Mouse (Mus musculus): ENCODE results near the gene Pex10.
"Not testable (repeated sequence)": the region's sequence is repeated elsewhere in the genome, so short reads cannot be mapped to it uniquely, and the experiment has no call there.

Pex10 gene

DNA sequence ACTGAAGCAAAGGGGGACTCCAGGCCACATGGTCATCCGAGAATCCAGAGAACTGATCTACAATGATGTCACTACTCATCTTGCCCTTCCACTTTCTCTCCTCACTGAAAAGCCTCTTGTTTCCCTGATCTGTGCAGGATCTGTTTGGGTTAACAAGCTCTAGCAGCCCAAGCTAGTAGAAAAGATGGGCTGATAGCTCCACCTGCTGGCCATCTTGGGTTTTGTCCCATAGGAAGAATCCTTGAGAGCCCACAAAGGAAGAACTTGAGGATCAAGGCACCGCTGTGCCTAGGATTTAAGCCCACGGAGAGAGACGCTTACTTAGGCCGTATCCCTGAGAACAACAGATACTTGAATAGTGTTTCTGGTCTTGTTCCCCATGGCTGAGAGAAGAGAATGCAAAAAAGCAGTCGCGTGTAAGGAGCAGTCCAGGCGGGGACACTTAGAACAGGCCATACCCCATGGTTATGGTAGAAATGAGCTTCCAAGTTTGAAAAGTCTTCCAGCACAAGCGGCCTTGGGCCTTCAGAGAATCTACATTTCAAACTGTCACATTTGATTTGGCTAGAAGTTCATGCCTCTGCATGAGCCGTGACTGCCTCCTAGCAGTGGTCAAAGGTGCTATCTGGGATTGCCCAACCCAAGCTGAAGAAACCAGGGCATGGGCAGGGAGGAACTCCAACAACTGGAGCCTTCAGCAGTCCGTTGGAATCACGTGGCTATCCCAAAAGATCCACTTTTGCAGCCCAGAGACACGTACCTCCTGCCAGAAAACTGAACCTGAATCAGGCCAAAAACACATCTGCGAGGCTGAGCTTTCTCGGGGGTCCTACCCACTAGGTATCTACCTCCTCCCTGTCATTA lies 614 bp upstream of the Pex10 start:
- DNase-seq: peak; percentile 81 to 90

DNA sequence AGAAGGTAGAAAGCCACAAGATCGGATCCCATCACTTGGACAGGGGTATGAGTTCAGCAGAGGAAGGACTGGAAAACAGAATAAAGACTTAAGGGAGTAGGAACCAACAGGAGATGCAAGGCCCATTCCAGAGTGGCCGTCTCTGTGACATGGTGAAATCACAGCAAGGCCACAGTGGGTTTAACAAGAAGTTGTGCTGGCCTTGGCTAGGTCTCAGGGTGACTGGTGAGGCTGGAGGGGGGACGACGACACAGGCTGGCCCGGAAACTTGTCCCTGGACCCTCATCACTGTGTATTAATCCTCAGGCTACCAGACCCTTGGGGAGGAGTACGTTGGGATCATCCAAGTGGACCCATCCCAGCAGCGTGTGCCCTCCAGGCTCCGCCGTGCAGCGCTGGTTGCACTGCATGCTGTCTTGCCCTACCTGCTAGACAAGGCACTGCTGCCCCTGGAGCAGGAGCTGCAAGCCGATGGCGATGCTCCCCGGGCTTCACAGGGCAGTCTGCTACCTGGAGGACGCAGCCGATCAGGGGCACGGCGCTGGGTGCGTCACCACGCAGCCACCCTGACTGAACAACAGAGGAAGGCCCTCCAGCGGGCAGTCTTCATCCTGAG lies 1.6 kb downstream of the Pex10 start:
- DNase-seq: no peak

DNA sequence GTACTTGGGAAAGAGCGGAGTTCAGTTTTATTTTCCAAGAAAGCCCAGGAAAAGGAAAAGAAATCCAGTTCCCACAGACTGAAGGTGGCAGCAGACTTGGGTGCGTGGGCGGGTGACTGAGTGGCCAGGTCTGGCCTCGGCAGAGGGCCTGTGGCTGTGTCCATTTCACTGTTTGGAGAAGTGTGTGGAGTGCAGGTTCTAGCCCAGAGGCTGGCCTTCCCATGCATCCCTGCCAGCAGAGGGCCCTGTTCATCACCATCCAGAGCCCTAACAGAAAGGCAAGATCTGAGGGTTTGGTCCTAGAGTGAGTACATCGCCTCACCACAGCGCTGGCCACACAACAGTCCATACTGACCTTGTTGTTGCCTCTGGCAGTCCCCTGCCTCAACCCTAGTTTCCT lies 2.4 kb downstream of the Pex10 start:
- peak in 1 of 2 experiments; percentile 29 for DNase-seq

DNA sequence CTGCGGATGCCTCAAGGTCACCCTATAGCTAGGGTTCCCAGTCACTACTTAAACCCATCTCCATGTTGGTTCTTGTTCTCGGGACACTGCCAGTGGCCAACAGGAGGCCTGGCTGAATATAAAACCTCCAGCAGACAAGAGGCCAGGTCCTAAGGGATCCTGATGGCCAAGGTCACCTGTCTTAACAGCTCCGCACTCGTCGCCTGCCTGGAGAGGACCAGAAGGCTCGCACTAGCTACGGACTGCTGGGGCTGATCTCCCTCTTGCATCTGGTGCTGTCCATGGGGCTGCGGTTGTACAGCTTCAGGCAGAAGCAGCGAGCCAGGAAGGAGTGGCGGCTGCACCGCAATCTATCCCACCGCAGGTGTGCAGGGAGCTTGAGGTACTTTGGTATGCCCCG lies 3.4 kb downstream of the Pex10 start:
- no peak for DNase-seq

DNA sequence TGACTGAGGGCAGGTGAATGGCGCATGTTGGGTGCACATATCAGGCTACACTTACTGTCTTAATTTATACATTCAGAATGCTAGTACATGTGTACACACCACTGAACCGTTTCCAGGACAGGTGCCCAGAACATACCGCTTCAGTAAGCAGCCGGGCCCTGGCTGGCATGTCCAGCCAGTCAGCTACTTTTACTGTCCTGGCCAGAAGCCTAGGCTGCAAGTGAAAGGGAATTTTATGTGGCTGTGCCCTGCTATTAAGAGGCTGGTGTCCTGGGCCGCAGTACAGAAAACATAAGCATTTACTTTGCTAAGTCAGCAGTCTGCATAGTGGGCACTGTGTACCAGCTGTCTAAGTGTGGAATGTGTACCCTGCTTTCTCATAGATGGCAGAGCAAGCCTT lies 4.1 kb downstream of the Pex10 start:
- DNase-seq: no peak

DNA sequence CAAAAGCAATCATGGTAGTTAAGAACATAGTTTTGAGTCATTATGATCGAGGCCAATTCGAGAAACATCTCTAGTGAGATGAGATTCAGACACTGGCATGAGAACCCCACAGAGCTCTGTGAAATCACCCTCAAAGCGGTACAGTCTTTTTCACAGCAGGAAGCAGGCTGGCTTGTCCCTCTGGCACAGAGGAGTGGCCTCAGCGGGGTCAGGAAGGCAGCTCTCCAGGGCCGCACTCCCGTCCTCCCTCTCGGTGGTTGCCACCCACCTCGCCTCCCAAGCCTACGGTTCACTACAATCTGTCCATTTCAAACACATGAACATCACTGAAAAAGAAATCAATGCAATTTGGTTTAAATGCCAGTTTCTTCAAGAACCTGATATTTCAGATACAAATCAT lies 7.6 kb downstream of the Pex10 start:
- DNase-seq: no peak

DNA sequence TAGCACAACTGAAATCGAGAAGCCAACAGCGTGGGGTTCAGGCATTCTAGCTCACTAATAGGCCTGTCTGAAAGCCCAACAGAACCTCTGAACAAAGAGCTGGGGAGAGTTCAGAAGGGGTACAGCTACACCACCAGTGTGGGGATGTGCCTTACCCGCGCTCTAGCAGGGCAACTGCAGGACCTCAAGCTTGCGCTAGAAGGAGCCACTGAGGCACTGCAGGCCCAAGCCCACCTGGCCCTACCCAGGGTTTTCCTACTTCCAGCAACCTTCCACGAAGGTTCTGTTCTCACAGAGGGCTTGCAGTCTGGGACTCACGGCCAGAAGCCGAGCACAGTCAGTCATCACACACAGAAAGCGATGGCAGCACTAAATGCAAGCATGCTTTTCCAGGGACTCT lies 8.3 kb downstream of the Pex10 start:
- DNase-seq: no peak

DNA sequence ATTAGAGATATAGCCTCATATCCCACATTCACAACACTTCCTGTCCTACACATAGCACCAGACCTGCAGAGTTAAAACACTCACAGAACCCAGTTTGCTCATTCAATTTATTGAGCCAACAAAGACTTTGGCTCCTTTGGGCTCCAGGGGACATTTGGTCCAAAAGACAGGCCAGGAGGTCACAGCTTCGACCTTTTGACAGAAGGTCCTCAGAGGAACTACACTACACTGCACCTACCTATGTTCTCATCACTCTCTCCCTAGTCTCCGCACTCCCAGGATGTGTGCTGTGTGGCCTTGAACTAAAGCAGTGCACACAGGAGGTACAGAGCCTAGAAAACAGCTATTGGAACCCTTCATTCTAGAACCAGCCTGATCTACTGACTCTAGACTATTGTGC lies 9.0 kb downstream of the Pex10 start:
- no peak for DNase-seq

DNA sequence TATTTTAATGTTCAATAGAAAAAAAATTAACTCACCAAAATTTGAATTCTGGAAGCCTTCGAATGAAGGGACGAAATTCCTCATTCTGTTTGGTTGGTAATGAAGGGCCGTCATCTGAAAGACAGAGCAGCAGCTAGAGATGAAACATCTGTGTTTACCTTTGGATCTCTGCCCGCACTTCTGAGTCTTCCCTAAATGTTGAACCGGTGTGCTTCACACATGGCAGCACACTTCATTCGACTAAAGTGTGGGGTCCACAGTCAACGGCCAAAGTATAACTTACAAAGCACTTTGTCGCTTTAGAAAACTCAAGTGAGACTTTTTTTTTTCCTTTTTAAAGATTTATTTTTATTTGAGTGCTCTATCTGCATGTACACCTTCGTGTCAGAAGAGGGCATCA lies 9.9 kb downstream of the Pex10 start:
- no peak for DNase-seq

DNA sequence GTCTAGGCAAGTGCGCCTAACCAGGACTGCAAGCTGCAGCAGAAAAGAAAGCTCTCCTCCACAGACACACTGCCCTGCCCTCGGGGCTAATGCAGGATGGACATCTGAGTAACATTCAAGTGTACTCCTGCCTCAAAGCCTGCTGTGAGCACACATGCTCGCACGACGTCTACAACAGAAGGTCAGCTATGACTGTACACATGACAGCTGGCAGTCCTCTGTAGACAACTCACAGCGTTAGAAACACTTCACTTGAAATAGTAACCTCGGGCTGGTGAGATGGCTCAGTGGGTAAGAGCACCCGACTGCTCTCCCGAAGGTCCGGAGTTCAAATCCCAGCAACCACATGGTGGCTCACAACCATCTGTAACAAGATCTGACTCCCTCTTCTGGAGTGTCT lies 12.0 kb downstream of the Pex10 start:
- not testable (repeated sequence) for DNase-seq

DNA sequence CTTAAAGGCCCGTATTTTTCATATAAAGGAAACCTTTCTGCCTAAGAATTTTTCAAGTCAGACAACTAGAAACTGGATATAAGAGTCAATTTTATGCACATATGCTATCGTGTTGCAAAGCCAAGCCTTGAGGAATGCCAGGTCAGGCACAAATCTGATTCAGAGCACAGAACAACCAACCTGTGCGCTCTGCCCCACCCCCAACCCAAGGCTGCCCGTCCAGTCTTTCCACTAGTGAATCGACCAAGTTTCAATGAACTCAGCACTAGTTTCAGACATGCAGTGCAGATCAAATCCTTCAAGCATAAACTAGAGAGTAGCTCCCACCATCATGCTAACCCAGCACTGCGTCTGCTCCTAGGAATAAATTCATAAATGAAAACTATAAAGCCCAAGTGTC lies 12.8 kb downstream of the Pex10 start:
- no peak for DNase-seq

DNA sequence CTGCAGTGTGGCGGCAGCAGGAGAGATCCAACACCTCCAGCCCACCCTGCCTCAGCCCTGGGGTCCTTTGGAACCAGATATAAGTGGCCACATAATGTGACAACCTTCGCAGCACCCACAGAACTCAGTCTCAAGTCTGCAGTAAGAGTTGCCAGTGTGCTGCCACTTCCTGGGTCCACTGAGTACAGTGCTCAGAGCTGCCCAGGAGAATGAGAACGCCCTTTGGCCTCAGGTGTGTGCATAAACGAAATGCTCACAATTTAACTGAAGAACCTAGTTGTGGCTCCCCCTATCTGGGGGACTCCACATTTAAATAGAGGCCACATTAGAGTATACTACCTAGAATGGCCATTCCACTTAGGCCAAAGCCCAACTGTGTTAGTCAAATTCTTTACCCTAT lies 16.7 kb downstream of the Pex10 start:
- no peak for DNase-seq

DNA sequence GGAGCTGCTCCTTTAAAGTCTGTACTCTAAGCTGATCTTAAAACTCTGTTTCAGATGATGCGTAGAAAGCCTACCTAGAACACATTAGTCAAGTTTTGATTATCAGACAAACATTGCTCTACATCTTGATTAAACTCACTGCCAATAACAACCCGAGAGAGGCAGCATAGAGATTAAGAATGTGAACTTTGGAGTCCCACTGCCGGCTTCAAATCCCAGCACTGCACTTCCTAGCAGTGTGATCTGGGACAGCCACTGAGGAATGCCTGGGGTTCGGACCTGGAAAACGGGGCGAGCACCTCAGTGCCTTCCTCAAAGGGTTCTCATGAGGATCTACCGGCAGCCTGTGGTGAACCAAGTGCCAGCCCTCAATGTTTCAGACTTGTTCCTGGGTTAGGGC lies 17.5 kb downstream of the Pex10 start:
- no peak for DNase-seq

DNA sequence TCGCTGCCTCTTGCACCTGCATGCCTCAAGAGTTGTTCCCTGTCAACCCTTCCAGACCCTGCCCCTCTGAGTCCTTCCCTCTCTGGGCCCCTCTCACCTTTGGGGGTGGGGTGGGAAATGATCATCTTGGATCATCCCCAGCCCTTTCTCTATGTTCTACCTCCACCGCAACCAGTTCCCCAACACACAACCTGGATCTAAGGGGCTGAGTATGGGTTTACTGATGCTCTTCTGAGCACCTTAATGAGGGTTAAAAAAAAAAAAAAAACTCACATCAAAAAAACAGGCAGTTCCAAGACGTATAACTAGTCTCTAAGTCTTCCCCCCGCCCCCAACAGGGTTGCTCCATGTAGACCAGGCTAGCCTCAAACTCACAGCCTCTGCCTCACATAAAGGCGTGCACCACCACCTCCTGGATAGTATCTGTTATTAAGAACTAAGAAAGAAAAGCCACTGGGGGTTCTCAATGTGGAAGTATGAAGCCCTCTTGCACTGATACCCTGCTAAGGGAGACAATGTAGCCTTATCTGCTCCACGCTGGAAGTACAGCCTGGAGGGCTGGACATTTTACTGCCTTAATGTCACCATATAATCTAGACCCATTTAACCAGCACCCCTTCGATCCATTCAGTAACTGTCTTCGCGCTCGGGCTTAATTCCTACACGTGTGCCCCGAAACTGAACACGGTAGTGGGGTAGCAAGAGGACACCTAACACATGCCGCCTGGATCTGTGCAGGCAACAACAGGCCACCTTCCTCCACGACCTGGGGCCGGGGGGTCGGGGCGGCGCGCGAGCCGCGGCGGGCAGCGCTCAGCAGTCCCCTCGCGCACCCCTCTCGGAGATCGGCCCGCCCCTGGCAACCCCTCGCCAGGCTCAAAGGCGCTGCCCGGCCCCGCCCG lies 18.6 kb downstream of the Pex10 start:
- DNase-seq: no peak

DNA sequence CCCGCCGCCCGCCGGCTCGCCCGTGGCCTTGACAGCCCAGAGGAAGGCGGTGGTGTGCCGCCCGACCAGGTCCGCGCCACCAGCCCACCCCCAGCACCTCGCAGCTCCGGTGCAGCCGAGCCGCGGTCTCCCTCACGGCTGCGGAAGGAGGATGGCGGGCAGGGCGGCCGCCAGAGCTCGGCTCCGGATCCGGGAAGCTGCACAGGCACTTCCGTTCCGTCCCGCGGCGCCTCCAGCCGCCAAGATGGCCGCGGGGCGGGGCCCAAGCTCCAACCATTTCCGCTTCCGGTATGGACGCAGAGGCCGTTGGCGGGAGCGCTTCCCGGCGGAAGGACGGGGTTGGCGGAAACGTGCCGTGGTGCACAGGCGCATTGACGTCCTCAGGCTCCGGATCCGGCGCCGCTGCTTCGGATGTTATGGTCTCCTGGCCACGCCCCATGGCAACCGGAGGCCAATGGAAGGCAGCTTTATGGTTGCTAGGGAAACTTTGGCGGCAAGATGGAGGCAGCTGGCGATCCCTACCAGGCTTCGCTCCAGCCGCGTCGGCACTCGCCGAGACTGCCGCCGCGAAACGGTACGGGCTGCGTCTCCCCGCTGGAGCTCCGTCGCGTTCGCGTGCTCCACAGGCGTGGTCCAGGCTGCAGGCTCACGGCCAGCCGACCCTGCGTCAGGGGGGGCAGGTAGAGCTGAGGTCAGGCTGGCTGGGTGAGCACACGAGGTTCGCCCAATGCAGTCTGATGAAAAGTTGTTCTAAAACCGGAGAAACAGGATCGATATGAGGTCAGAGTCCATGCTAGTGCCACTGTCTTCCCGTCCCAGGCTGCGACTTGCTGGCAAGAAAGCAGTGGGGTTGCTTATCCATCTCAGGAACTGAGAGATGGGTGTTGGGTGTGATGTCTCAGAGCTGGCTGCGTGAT lies 19.6 kb downstream of the Pex10 start, which contains the start of the genes Rer1 and Morn1:
TSS of gene Rer1 (minus strand) at position 275 of the 917 bp plus-strand sequence.
TSS of gene Morn1 (plus strand) at position 470 of the 917 bp plus-strand sequence.
- peak; percentile 100 for DNase-seq

DNA sequence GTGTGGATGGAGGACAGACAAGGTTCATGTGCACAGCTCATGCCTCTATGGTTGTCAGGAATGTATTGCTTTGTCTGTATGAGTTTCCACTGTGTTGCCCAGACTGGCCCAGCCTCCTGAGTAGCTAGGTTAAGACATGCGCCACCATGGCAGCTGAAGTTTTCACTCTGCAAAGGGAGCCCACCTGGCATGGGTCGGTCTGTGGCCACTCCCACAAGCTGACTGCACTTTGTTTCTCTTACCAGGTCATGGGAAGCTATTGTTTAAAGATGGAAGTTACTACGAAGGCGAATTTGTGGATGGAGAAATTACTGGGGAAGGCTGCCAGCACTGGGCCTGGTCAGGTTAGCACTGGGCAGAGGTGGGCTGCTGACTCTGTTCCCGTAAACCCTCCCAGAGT lies 22.4 kb downstream of the Pex10 start:
- DNase-seq: no peak

DNA sequence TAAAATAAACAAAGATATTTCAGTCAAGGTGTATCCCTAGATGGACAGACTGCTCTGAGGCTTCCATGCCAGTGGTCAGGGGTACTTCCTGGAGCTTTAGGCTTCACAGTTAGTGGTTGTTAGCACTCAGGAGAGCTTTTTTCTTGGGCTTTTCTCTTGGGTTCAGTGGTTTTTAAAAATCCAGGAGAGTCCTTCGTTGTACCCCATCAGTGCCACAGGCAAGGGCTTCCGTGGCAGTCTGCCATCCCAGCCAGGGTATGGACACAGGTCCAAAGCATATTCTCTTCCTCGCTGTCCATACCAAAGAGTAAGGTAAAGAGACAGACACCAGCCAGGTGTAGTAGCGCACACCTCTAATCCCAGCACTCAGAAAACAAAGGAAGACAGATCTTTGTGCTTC lies 23.3 kb downstream of the Pex10 start:
- DNase-seq: no peak

DNA sequence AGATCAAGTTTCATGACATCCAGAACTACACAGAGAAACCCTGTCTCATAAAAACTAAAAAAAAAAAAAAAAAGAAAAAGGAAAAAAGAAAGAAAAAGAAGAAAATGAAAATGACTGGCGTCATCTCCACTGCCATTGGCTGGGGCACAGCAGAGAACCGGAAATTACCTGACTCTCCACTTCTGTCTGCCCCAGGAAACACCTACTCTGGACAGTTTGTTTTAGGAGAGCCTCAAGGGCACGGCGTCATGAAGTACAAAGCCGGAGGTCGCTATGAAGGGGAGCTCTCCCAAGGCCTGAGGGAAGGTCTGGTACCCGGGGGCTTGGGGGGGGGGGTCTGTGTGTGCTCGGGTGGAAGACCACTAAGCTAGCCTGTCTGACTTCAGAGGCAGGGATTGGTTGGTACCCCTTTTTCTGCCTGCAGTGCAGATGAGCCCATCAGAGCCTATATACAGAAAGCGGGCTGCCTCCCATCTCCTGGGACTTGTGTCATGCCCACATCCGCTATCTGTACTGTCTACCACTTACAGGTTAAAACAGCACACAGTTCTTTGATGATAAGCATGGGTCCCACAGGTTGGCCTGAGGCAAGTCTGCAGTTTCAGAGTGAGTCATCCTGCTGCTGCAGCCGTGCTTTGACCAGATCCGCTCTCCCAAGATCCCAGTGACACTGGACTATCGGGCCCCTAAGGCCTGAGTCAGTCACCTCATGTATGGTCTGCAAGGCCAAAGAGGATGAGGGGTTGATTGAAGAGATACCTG lies 24.1 kb downstream of the Pex10 start:
- no peak for DNase-seq

DNA sequence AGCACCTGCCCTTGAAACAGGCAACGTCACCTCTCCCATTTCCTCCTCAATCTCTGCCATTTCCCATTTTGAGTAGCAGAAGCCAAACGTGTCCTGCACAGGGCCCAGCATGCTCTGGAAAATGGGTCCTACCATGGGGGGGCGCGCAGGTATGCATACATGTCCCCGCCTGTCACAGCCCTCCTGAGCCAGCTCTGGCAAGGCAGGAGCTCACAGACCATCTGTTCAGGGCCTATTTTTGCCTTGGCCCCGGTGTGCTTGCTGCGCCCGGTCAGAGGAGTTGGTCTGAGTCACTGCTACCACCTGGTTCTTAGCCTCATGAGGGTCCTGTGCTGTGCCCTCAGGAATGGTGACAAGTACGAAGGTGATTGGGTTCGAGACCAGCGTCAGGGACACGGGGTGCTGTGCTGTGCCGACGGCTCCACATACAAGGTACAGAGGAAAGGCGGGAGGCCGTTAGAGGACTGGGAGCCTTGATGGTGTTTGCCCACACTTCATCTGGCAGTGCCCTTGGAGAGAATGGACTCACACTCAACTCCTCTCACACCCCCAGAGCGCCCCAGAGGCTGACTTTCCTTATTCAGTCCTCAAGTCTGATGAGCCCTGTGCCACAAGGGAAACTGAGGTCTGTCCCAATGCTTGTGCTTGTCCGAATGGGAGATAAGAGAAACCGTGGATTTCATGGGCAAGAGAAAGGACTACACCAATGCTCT lies 26.1 kb downstream of the Pex10 start:
- DNase-seq: no peak

DNA sequence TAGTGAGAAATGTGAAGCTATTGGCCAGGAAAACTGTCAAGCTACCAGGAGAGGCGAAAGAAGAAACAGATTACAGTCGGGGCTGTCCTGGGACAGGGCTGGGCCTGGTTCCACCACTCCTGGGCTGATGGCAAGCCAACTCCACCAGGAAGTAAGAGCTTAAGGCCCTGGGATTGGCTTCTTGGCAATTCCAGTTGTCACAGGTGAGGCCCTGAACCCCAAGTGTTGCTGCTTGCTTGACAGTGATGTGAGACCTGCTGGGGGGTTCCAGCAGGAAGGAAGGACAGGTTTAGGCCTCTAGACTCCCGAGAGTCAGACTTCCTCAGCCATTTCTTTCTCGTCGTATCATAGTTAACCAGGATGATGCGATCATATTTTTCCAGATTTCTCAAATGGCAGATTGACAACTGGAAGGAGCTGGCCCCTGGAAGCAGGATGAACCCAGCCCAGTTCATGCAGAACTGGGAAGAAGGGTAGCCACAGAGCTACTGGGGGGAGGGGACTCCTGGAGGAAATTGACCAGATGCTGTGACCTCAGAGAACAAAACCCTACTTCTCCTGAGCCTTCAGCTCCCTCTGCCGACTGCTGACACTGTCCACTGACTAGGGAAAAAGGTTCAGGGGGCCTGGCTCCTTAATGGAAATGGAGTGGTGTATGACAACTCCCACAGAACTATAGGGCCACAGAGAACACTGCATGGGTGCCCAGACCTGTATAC lies 26.8 kb downstream of the Pex10 start:
- DNase-seq: no peak

Measured in lung, postnatal 4 days (tissue).